Mouse (Mus musculus): Measurements from ENCODE around the gene Rflna.

The Rflna gene

GRCm38 (mm10) chr5:124992323-124992722 is 10.7 kb upstream of the Rflna start:
- Histone ChIP-seq H3K36me3 (ENCODE audit: control insufficient read depth, insufficient read depth, low read length, poor library complexity, severe bottlenecking) (no peaks in the 10 kb centered on the region), H3K27me3 (ENCODE audit: control insufficient read depth, insufficient read depth, low read length, poor library complexity, severe bottlenecking) (no peaks in the 10 kb centered on the region)
- DNase-seq (ENCODE audit: low read depth, low spot score): no peak

GRCm38 (mm10) chr5:124992891-124993290 is 10.1 kb upstream of the Rflna start:
- no peak for DNase-seq (ENCODE audit: low read depth, low spot score)
- H3K27me3 ChIP-seq (ENCODE audit: control insufficient read depth, insufficient read depth, low read length, poor library complexity, severe bottlenecking): no peaks in the 10 kb centered on the region
- no peaks in the 10 kb centered on the region for H3K36me3 ChIP-seq (ENCODE audit: control insufficient read depth, insufficient read depth, low read length, poor library complexity, severe bottlenecking)

GRCm38 (mm10) chr5:124996816-124997215 is 6.2 kb upstream of the Rflna start:
- H3K36me3 ChIP-seq (ENCODE audit: control insufficient read depth, insufficient read depth, low read length, poor library complexity, severe bottlenecking): no peaks in the 10 kb centered on the region
- DNase-seq (ENCODE audit: low read depth, low spot score): no peak
- H3K27me3 ChIP-seq (ENCODE audit: control insufficient read depth, insufficient read depth, low read length, poor library complexity, severe bottlenecking): no peaks in the 10 kb centered on the region

- no peak for DNase-seq (ENCODE audit: low read depth, low spot score)
- Histone ChIP-seq H3K36me3 (ENCODE audit: control insufficient read depth, insufficient read depth, low read length, poor library complexity, severe bottlenecking) (no peaks in the 10 kb centered on the region), H3K27me3 (ENCODE audit: control insufficient read depth, insufficient read depth, low read length, poor library complexity, severe bottlenecking) (no peaks in the 10 kb centered on the region)
Measured at GRCm38 (mm10) chr5:124997913-124998312, 5.1 kb upstream of the Rflna start.

DNA sequence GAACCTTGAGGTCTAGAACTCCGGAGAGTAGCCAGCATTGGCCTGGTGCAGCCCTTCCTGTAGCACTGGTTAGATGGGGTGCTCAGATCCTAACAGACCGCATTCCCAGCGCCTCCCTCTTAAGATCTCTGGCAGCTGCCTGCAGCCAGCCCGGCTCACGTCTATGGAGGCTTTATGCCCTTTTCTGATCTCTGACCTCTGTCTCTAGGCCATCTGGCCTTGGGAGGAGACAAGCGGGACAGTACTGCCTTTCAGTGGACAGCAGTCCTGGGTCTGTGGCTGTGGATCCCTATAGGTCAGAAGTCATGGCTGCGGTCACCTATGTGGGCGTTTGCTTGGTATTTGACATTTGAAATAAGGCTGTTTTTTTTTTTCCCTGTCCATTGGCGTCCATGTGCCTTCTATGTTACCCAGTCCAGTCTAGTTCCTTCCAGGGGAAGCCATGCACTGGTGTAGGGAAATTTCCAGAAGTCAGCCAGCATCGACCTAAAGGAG is 2.2 kb upstream of the Rflna start:
- H3K27me3 ChIP-seq (ENCODE audit: control insufficient read depth, insufficient read depth, low read length, poor library complexity, severe bottlenecking): no peaks in the 10 kb centered on the region
- DNase-seq (ENCODE audit: low read depth, low spot score): no peak
- no peaks in the 10 kb centered on the region for H3K36me3 ChIP-seq (ENCODE audit: control insufficient read depth, insufficient read depth, low read length, poor library complexity, severe bottlenecking)

DNA sequence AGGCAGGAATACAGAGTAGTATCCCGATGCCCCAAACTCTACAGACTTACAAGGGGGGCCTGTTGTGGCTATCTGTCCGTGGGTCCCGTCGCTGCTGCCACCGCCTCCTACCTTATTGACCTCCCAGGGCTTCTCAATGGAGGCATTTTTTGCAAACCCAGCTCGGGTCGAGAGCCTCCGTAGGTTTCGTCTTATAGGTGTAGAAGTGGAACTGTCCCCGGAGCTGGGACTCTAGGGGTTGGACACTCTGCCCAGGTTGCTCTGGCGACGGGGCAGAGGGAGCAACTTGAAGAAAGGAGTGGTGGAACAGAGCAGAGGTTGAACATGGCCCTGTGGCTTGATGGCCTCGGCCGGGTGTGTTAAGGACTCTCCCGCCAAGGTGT is 843 bp downstream of the Rflna start:
- DNase-seq (ENCODE audit: low read depth, low spot score): no peak
- Histone ChIP-seq H3K36me3 (ENCODE audit: control insufficient read depth, insufficient read depth, low read length, poor library complexity, severe bottlenecking) (no peaks in the 10 kb centered on the region), H3K27me3 (ENCODE audit: control insufficient read depth, insufficient read depth, low read length, poor library complexity, severe bottlenecking) (no peaks in the 10 kb centered on the region)

DNA sequence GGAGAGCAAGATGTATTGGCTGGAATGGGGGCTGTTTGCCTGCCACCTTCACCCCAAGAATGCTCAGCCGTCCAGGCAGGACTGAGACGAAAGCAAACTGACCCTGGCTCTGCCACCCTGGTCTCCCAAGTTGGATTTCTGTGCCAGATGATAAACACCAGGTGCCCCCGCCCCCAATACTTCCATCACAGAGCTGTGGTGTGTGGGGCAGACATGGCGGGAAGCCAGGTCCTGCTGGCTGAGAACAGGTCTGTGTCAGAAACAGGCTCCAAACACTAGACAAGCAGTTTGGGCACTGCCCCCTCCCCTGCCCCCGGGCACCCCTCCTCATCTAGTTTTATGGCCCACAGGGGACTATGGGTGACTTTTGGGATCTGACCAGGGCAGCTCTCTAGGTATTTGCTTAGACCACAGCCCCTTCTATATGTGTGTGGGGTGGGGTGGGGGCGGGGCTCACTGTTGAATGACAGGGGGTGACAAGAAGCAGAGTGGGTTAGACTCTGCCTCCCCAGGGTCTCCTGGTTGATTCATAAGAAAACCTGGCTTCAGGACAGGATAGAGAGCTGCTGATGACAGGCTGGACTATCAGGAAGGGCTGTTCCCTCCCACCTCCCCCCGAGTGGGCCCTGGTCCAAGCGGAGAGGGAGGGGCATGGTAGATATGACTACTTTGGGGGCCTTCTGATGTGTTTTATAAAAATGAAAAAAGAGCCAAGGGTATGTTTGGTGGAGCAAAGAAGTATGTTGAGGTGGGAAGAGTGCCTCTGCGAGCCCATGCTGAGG is 3.0 kb downstream of the Rflna start:
- H3K27me3 ChIP-seq (ENCODE audit: control insufficient read depth, insufficient read depth, low read length, poor library complexity, severe bottlenecking): no peaks in the 10 kb centered on the region
- H3K36me3 ChIP-seq (ENCODE audit: control insufficient read depth, insufficient read depth, low read length, poor library complexity, severe bottlenecking): no peaks in the 10 kb centered on the region
- DNase-seq (ENCODE audit: low read depth, low spot score): no peak

DNA sequence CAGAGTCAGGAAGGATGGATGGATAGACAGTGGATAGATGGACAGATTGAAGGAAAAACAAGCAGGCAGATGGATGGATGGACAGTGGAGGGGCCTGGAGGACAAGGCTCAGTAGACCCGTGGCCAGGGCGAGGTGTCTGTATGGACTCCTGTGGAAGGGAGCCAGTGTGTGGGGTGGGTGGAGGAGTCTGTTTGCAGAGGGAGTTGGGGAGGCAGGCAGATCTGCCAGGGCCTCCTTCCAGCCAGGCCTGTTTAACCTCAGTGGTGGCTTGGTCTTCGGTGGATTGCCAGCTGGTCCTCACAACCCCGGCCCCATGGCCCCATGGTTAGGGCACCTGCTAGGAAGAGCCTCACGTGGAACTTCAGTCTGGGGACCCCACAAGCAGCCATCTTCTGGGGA is 3.9 kb downstream of the Rflna start:
- Histone ChIP-seq H3K36me3 (ENCODE audit: control insufficient read depth, insufficient read depth, low read length, poor library complexity, severe bottlenecking) (no peaks in the 10 kb centered on the region), H3K27me3 (ENCODE audit: control insufficient read depth, insufficient read depth, low read length, poor library complexity, severe bottlenecking) (no peaks in the 10 kb centered on the region)
- no peak for DNase-seq (ENCODE audit: low read depth, low spot score)

- Histone ChIP-seq H3K27me3 (ENCODE audit: control insufficient read depth, insufficient read depth, low read length, poor library complexity, severe bottlenecking) (no peaks in the 10 kb centered on the region), H3K36me3 (ENCODE audit: control insufficient read depth, insufficient read depth, low read length, poor library complexity, severe bottlenecking) (no peaks in the 10 kb centered on the region)
- DNase-seq (ENCODE audit: low read depth, low spot score): peak; percentile 54
Measured at GRCm38 (mm10) chr5:125011166-125011565, 8.1 kb downstream of the Rflna start.

DNA sequence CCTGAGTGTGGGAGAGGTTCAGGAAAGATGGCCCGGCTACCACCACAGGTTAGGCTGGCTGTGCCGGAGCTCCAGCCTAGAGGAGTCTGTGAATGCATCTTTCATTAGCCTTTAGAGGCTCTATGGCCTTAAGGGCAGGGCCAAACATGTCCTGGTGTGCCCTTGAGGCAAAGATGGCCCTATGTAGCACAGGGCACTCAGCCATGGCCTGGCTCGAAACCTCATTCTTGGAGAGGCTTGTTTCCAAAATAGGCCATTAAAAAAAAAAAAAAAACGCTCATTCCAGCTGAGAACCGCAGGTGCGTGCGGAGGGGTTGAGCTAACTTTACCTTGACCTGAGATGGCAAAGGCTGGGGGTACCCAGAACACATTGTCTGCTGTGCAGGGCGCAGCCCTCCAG is 8.6 kb downstream of the Rflna start:
- Histone ChIP-seq H3K36me3 (ENCODE audit: control insufficient read depth, insufficient read depth, low read length, poor library complexity, severe bottlenecking) (no peaks in the 10 kb centered on the region), H3K27me3 (ENCODE audit: control insufficient read depth, insufficient read depth, low read length, poor library complexity, severe bottlenecking) (no peaks in the 10 kb centered on the region)
- DNase-seq (ENCODE audit: low read depth, low spot score): no peak

DNA sequence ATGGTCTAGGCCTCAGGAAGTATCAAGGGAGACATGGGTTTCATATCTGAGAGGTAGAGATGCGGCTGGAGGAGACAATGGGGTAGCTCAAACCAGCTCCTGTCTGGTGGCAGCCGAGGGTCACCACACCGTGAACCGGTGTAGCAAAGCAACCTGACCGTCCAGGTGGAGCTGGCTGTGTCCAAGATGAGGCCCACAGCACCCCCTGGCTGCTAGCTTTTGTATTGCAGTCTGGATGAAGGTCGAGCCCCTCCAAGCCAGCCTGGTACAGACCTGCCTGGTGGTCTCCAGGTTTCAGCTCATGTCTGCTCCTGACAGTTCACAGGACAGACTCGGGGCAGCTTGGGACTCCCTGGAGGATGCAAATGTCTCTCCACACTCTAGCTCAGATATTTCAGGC is 11.5 kb downstream of the Rflna start:
- DNase-seq (ENCODE audit: low read depth, low spot score): peak; percentile 65
- H3K27me3 ChIP-seq (ENCODE audit: control insufficient read depth, insufficient read depth, low read length, poor library complexity, severe bottlenecking): no peaks in the 10 kb centered on the region

DNA sequence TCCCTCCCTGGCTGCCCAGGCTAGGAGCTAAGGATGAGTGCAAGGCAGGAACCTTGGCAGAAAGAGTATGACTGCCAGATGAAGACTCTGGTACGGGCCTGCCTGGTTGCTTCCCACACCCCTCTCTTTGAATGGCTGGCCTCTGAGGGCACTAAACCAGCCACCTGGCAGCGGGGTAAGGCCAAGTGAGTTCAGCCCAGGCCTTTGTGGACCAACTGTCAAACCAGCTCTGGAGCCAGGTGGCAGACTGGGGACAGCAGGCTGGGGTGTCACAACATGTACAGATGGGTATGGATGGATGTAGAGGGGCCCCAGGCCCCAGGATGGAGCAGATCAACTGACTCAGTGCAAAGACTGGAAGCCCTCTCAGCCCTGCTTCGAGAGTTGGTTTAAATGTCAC is 12.0 kb downstream of the Rflna start:
- peaks cover 2% of the 10 kb centered on the region; the same call in 1 of the 2 replicates for H3K36me3 ChIP-seq (ENCODE audit: control insufficient read depth, insufficient read depth, low read length, poor library complexity, severe bottlenecking)
- H3K27me3 ChIP-seq (ENCODE audit: control insufficient read depth, insufficient read depth, low read length, poor library complexity, severe bottlenecking): no peaks in the 10 kb centered on the region
- no peak for DNase-seq (ENCODE audit: low read depth, low spot score)

More for the DNA sequence above, 11.5 kb downstream of the Rflna start:
- H3K36me3 ChIP-seq (ENCODE audit: control insufficient read depth, insufficient read depth, low read length, poor library complexity, severe bottlenecking): no peaks in the 10 kb centered on the region; the same call in 1 of the 2 replicates

GRCm38 (mm10) chr5:125015576-125015975 is 12.6 kb downstream of the Rflna start:
- no peak for DNase-seq (ENCODE audit: low read depth, low spot score)
- Histone ChIP-seq H3K36me3 (ENCODE audit: control insufficient read depth, insufficient read depth, low read length, poor library complexity, severe bottlenecking) (peaks cover 2% of the 10 kb centered on the region; the same call in 1 of the 2 replicates), H3K27me3 (ENCODE audit: control insufficient read depth, insufficient read depth, low read length, poor library complexity, severe bottlenecking) (no peaks in the 10 kb centered on the region)

GRCm38 (mm10) chr5:125016421-125017242 is 13.6 kb downstream of the Rflna start:
- Histone ChIP-seq H3K27me3 (ENCODE audit: control insufficient read depth, insufficient read depth, low read length, poor library complexity, severe bottlenecking) (no peaks in the 10 kb centered on the region), H3K36me3 (ENCODE audit: control insufficient read depth, insufficient read depth, low read length, poor library complexity, severe bottlenecking) (peaks cover 5% of the 10 kb centered on the region)
- no peak for DNase-seq (ENCODE audit: low read depth, low spot score)

DNA sequence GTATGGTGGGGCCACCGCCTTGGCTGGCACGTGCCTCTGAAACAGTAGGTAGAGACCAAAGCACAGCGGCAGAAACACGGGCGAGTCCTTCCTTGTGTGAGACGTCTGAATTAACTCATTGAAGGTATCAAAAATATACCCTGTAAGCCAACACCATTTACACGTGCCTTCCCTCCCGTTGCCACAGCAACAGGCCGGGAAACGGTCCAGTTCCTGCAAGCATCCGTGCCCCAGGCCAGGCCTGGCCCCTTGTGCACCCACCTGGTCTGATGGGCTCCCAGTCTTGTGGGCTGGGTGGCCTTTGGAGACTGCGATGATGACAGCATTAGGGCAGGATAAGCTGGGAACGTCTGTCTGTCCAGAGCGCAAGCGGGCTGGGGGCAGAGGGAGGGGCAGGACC is 14.3 kb downstream of the Rflna start:
- H3K27me3 ChIP-seq (ENCODE audit: control insufficient read depth, insufficient read depth, low read length, poor library complexity, severe bottlenecking): no peaks in the 10 kb centered on the region
- peaks cover 5% of the 10 kb centered on the region for H3K36me3 ChIP-seq (ENCODE audit: control insufficient read depth, insufficient read depth, low read length, poor library complexity, severe bottlenecking)
- DNase-seq (ENCODE audit: low read depth, low spot score): no peak
